Mouse (Mus musculus) lung, postnatal 0 days (tissue): ENCODE data around the gene Sept4.

ENCODE experiments used
- CTCF ChIP-seq: IDR thresholded peaks from 2 replicates; pipeline ENCODE4 v1.5.1; 2016; ENCODE audit warnings: antibody characterized with exemption, mild to moderate bottlenecking
- EP300 ChIP-seq: IDR thresholded peaks from 2 replicates; pipeline ENCODE4 v1.6.1; 2016; ENCODE audit warnings: antibody characterized with exemption, mild to moderate bottlenecking, control low read depth

- peak; percentile 80 for TF ChIP-seq EP300
- TF ChIP-seq CTCF: no peak
These were observed 16.2 kb downstream of the Sept4 start for GRCm38 (mm10) chr11:87584711-87585505.
